Mouse (Mus musculus) C2C12 (cell line): ENCODE data around the gene Ypel1.

ENCODE experiments used
- CTCF ChIP-seq: IDR thresholded peaks from one replicate; pipeline ENCODE4 v1.5.1; 2011; ENCODE audit not compliant: control insufficient read depth, insufficient read depth, insufficient read length
- FOSL1 ChIP-seq: IDR thresholded peaks from one replicate; pipeline ENCODE4 v1.8.0; 2011; ENCODE audit warnings: mild to moderate bottlenecking, low read length; ENCODE audit not compliant: poor library complexity, insufficient read depth, severe bottlenecking
- MYOG ChIP-seq: IDR thresholded peaks from one replicate; pipeline ENCODE4 v1.6.1; 2011; ENCODE audit not compliant: control insufficient read depth, insufficient read length; ENCODE audit errors: extremely low read depth
- USF1 ChIP-seq: IDR thresholded peaks from one replicate; pipeline ENCODE4 v1.6.1; 2011; ENCODE audit warnings: low read depth, mild to moderate bottlenecking, control low read depth, moderate library complexity

DNA sequence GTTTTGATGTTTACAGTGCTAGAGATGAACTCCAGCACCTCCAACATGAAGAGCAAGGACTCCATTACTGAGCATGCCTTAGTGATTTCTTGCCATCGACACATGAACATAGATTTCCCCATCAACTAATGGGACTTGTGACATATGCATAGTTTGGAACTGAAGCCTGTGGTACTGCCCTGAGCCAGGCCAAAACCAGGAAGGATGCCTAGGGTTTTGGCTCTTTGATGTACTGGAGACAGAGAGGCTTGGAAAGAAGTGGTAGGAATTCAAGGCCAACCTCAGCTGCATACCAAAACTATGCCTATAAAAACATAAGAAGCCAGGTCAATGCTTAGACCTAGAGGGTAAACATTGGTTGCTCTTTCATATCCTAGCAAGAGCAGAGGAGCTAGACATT is 19.6 kb upstream of the Ypel1 start:
- TF ChIP-seq CTCF (no peak), USF1 (no peak), FOSL1 (no peak), MYOG (no peak)
